Mouse (Mus musculus): ENCODE data around the gene Vezf1. TPM values are rescaled to one million over a fixed set of nuclear protein-coding genes. Genes with fewer than 3 reads are reported as not detected.
A peak's percentile ranks its signal among the peaks of the same experiment; 100 is the strongest.

Gene Vezf1
- polyA plus RNA-seq (2016; fragmentation: Nextera tagmentation; extraction: Ambion mirVana) = 56.0 and 65.8 TPM in 2 replicates

- H3K4me3 ChIP-seq (replicated peaks) = peak within 1 kb of the TSS; percentile 97
These were observed at the start of gene Vezf1 for GRCm38 (mm10) chr11:88067586-88068410. Gene Vezf1 (plus strand): TSS chr11:88068279.

DNA sequence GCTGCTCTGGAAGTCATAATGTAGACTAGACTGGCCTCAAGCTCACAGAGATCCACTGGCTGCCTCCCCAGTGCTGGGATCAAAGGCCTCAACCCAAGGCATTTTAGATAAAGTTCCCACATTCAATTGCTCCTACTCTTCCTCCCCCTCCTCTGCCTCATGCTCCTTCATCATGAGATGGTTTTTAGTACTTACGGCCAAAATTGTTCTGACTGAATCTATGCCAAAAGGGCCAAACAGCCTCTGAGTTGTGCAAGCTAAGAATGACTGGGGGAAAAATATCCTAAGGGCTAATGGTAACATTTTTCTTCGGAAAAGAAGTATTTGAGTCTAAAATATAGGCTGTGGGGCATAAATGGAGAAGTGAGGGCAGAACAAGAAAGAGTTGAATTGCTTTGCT is 44.1 kb upstream of the Vezf1 start:
- H3K4me2 ChIP-seq = no peak overlapping the region
- no peaks in the 10 kb centered on the region for H3K4me1 ChIP-seq (replicated peaks)
- H3K9me3 ChIP-seq = no peaks in the 10 kb centered on the region
- H3K27me3 ChIP-seq = no peaks in the 10 kb centered on the region
- ATAC-seq (ENCODE audit: insufficient number of reproducible peaks, insufficient read depth, low FRiP score, low TSS enrichment, low read depth) = no peak
- no peak overlapping the region for H3K27ac ChIP-seq
- H3K36me3 ChIP-seq = no peaks in the 10 kb centered on the region
- H3K4me3 ChIP-seq (replicated peaks) = no peak overlapping the region
- H3K9ac ChIP-seq (replicated peaks) = no peak overlapping the region
- 87% methylated on average over 2 of the region's 2 CpGs for WGBS

More at GRCm38 (mm10) chr11:88067586-88068410, at the start of gene Vezf1:
- Histone ChIP-seq H3K9me3 (no peaks in the 10 kb centered on the region), H3K27ac (peak within 1 kb of the TSS; percentile 98), H3K27me3 (no peaks in the 10 kb centered on the region), H3K36me3 (no peaks in the 10 kb centered on the region), H3K4me2 (peak within 1 kb of the TSS; percentile 78), H3K9ac (replicated peaks) (peak within 1 kb of the TSS; percentile 98), H3K4me1 (replicated peaks) (peaks cover 31% of the 10 kb centered on the region)
- ATAC-seq (ENCODE audit: insufficient number of reproducible peaks, insufficient read depth, low FRiP score, low TSS enrichment, low read depth) = peak; percentile 86
- under 1% methylated on average over 40 of the region's 81 CpGs for WGBS

DNA sequence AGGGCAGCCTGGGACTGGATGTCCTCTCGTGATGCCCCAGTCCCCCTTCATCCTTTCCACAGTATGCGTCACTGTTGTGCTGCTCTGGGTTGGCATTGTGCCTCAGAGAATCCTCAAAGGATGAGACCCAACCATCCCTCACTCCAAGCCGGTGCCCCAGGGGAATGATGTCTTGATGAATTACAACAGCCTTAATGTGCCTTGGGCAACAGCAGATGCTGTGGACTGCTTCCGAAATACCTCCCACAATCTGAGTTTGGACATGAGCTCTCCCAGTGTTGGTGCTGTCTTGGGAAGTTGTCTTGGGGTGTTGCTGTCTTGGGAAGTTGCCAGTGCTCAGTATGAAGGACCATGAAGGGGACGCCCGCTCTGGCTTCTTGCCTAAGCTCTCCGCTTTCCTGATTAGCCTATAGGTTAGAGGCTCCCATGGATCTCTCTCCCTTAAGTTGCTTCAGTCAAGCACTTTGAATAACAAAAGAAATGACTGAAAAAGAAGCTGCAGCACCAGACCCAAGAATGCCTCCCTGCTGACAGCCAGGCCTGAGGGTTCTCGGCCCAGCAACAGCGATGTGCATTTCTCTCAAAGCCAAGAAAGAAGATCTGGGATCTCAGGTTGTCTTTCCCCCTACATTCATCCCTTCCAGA is 40.6 kb upstream of the Vezf1 start:
- no peaks in the 10 kb centered on the region for H3K36me3 ChIP-seq
- H3K27ac ChIP-seq = no peak overlapping the region
- no peak for ATAC-seq (ENCODE audit: insufficient number of reproducible peaks, insufficient read depth, low FRiP score, low TSS enrichment, low read depth)
- H3K4me1 ChIP-seq (replicated peaks) = no peaks in the 10 kb centered on the region
- H3K9ac ChIP-seq (replicated peaks) = no peak overlapping the region
- no peak overlapping the region for H3K4me3 ChIP-seq (replicated peaks)
- H3K27me3 ChIP-seq = no peaks in the 10 kb centered on the region; the same call in 1 of the 2 replicates
- 78% methylated on average over 9 of the region's 9 CpGs for WGBS
- H3K4me2 ChIP-seq = no peak overlapping the region
- no peaks in the 10 kb centered on the region for H3K9me3 ChIP-seq

DNA sequence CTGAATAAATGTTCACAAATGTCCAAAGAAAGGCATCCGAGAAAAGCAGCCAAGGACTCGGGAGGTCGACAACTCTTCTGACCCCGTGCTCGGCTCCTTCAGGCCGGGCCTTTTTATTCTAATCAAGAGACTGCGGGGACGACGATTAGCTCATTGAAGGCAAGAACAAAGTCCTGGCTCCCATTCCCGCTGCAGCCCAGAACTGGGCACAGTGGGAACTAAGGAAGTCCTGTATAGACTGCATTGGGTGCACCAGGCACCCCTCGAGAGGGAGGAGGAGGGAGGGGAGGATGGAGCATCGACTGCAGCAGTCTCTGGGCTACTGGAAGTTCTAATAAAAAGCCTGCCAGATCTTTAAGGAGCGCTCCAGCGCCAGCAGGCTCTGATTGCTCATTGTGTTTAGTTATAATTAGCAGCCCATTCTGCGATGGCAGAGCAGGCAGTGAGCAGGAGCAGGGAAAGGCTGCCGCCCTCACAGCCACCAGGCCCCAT is 39.8 kb upstream of the Vezf1 start:
- Histone ChIP-seq H3K9ac (replicated peaks) (no peak overlapping the region), H3K9me3 (no peaks in the 10 kb centered on the region), H3K4me2 (no peak overlapping the region), H3K27me3 (no peaks in the 10 kb centered on the region; the same call in 1 of the 2 replicates), H3K4me3 (replicated peaks) (no peak overlapping the region), H3K27ac (no peak overlapping the region), H3K36me3 (no peaks in the 10 kb centered on the region), H3K4me1 (replicated peaks) (no peaks in the 10 kb centered on the region)
- 17% methylated on average over 16 of the region's 16 CpGs for WGBS
- no peak for ATAC-seq (ENCODE audit: insufficient number of reproducible peaks, insufficient read depth, low FRiP score, low TSS enrichment, low read depth)

- Histone ChIP-seq H3K27me3 (no peaks in the 10 kb centered on the region; the same call in 1 of the 2 replicates), H3K4me2 (no peak overlapping the region), H3K4me1 (replicated peaks) (no peaks in the 10 kb centered on the region), H3K4me3 (replicated peaks) (no peak overlapping the region), H3K27ac (no peak overlapping the region), H3K9ac (replicated peaks) (no peak overlapping the region), H3K9me3 (no peaks in the 10 kb centered on the region), H3K36me3 (no peaks in the 10 kb centered on the region)
- WGBS = 85% methylated on average over 7 of the region's 7 CpGs
- ATAC-seq (ENCODE audit: insufficient number of reproducible peaks, insufficient read depth, low FRiP score, low TSS enrichment, low read depth) = no peak
These were observed 37.9 kb upstream of the Vezf1 start for GRCm38 (mm10) chr11:88030219-88030618.

DNA sequence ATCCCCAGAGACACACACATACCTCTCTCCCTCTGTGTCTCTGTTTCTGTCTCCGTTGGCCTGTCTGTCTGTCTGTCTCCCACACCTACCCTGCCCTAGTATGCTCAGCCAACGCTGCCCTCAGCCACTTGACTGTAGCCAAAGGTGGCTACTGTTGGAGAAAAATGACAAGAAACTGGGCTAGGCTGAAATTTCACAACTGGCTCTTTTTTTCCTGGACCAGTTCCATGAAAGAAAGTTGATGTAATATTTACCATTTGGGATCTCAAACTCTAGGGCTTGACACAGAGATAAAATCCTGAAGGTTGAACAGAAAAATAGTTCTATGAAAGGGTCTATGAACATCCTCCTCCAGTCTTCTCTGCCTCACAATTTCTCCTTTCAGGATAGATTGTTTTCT is 37.2 kb upstream of the Vezf1 start:
- Histone ChIP-seq H3K36me3 (no peaks in the 10 kb centered on the region), H3K27me3 (no peaks in the 10 kb centered on the region; the same call in 1 of the 2 replicates), H3K9ac (replicated peaks) (no peak overlapping the region), H3K27ac (no peak overlapping the region), H3K4me3 (replicated peaks) (no peak overlapping the region), H3K9me3 (no peaks in the 10 kb centered on the region), H3K4me1 (replicated peaks) (no peaks in the 10 kb centered on the region), H3K4me2 (no peak overlapping the region)
- no peak for ATAC-seq (ENCODE audit: insufficient number of reproducible peaks, insufficient read depth, low FRiP score, low TSS enrichment, low read depth)
- WGBS = 80% methylated on average over 2 of the region's 2 CpGs

DNA sequence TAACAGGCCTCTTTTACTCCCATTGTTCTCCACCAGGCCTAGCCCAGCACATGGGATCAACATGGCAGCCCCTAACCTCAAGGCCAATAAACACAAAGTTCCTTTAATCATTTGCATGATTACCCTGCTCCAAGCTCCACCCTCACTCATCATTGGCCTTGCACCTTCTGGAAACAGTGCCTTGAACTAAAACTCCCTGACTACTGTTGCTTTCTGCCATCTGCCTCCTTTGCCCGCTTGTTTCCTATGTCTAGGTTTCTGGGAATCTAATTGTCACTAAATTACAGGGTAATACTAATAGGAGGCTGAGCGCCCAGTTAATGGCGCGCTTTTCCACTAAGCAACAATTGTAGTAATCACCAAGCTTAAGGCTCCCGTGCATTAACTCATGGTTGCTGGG is 36.3 kb upstream of the Vezf1 start:
- Histone ChIP-seq H3K36me3 (no peaks in the 10 kb centered on the region), H3K4me2 (no peak overlapping the region), H3K27ac (no peak overlapping the region), H3K9ac (replicated peaks) (no peak overlapping the region), H3K27me3 (no peaks in the 10 kb centered on the region; the same call in 1 of the 2 replicates), H3K9me3 (no peaks in the 10 kb centered on the region), H3K4me3 (replicated peaks) (no peak overlapping the region), H3K4me1 (replicated peaks) (no peaks in the 10 kb centered on the region)
- ATAC-seq (ENCODE audit: insufficient number of reproducible peaks, insufficient read depth, low FRiP score, low TSS enrichment, low read depth) = no peak
- 76% methylated on average over 5 of the region's 5 CpGs for WGBS

DNA sequence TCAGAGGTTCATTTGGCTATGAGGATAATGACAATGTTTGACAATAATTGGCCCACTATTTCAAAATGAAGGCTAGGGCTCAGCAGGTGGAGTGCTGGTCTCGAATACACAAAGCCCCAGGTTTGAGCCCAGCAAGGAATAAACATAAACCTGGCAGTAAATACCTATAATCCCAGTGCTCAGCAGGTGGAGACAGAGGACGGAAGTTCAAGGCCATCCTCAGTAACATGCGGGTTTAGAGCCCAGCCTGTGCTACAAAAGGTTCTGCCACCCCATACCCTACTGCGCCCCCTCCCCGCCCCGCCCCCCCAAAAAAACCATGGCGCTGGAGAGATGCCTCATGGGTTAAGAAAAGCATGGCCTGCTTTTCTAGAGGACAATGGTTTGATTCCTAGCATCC is 32.1 kb upstream of the Vezf1 start:
- 72% methylated on average over 7 of the region's 7 CpGs for WGBS
- no peaks in the 10 kb centered on the region; the same call in 1 of the 2 replicates for H3K27me3 ChIP-seq
- no peak overlapping the region for H3K27ac ChIP-seq
- H3K36me3 ChIP-seq = no peaks in the 10 kb centered on the region
- H3K4me3 ChIP-seq (replicated peaks) = no peak overlapping the region
- no peak overlapping the region for H3K9ac ChIP-seq (replicated peaks)
- H3K4me1 ChIP-seq (replicated peaks) = no peaks in the 10 kb centered on the region
- no peak overlapping the region for H3K4me2 ChIP-seq
- ATAC-seq (ENCODE audit: insufficient number of reproducible peaks, insufficient read depth, low FRiP score, low TSS enrichment, low read depth) = no peak
- no peaks in the 10 kb centered on the region for H3K9me3 ChIP-seq

- WGBS = 85% methylated on average over 10 of the region's 10 CpGs
- no peak for ATAC-seq (ENCODE audit: insufficient number of reproducible peaks, insufficient read depth, low FRiP score, low TSS enrichment, low read depth)
- H3K9ac ChIP-seq (replicated peaks) = no peak overlapping the region
- H3K4me2 ChIP-seq = no peak overlapping the region
- no peaks in the 10 kb centered on the region for H3K36me3 ChIP-seq
- H3K4me1 ChIP-seq (replicated peaks) = no peaks in the 10 kb centered on the region
- no peaks in the 10 kb centered on the region for H3K9me3 ChIP-seq
- no peak overlapping the region for H3K4me3 ChIP-seq (replicated peaks)
- H3K27ac ChIP-seq = no peak overlapping the region
- H3K27me3 ChIP-seq = no peaks in the 10 kb centered on the region
These were observed 31.3 kb upstream of the Vezf1 start for GRCm38 (mm10) chr11:88036761-88037251.

GRCm38 (mm10) chr11:88037386-88037785 is 30.7 kb upstream of the Vezf1 start:
- Histone ChIP-seq H3K9me3 (no peaks in the 10 kb centered on the region), H3K4me1 (replicated peaks) (no peaks in the 10 kb centered on the region), H3K27me3 (no peaks in the 10 kb centered on the region), H3K27ac (no peak overlapping the region), H3K4me2 (no peak overlapping the region), H3K9ac (replicated peaks) (no peak overlapping the region), H3K4me3 (replicated peaks) (no peak overlapping the region), H3K36me3 (peaks cover 3% of the 10 kb centered on the region; the same call in 1 of the 2 replicates)
- ATAC-seq (ENCODE audit: insufficient number of reproducible peaks, insufficient read depth, low FRiP score, low TSS enrichment, low read depth) = no peak
- 75% methylated on average over 3 of the region's 3 CpGs for WGBS

DNA sequence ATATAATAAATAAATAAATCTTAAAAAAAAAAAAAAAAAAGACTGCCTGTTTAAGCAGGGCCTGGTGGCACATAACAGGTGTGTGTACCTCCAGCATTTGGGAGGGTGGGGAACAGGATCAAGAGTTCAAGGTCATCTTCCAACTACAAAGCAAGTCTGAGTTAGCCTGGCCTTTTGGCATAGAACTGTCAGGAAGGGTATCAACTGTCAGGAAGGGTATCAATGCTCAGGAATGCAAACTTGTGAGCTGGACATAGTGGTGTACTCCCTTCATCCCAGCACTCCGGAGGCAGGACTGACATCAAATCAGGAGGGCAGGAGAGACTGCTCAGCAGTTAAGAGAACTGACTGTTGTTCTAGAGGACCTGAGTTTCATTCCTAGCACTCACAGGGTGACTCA is 29.0 kb upstream of the Vezf1 start:
- H3K4me3 ChIP-seq (replicated peaks) = no peak overlapping the region
- H3K9ac ChIP-seq (replicated peaks) = no peak overlapping the region
- no peaks in the 10 kb centered on the region for H3K27me3 ChIP-seq
- no peak overlapping the region for H3K4me2 ChIP-seq
- 100% methylated on average over 1 of the region's 1 CpGs for WGBS
- no peak for ATAC-seq (ENCODE audit: insufficient number of reproducible peaks, insufficient read depth, low FRiP score, low TSS enrichment, low read depth)
- H3K4me1 ChIP-seq (replicated peaks) = no peaks in the 10 kb centered on the region
- no peak overlapping the region for H3K27ac ChIP-seq
- H3K36me3 ChIP-seq = peaks cover 10% of the 10 kb centered on the region; the same call in 1 of the 2 replicates
- H3K9me3 ChIP-seq = no peaks in the 10 kb centered on the region

All from limb, embryonic 12.5 days (tissue).